Comparison of ENCODE assay signal across 10 mouse cellular contexts in the genomic region with DNA sequence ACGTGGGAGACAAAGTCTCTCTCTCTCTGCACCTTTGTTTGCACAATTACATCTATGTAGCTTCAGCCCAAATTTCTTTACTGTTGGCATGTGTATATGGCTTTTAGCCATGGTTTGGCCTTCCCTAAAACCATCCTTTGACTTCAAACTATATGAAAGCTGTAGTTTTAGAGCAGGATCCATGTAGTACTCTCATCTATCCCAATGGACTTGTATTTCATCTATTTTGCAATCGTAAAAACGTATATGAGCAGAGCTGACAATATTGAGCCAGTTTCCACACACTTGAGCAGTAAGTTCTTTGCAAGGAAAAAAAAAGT. TPM values are rescaled to one million over a fixed set of nuclear protein-coding genes. Genes with fewer than 3 reads are reported as not detected.
DNase-seq lines count a peak whose midpoint lies in the region; ATAC-seq and TF ChIP-seq lines count a peak whose summit lies in the region.
"Had no signal": no experiment of that assay in that cellular context is flagged by ENCODE, and none has a peak within 500 bp of the region (broad histone marks: within the 10 kb centered on the region; RNA-seq: fewer than 3 reads in every experiment).

No protein-coding gene starts in this region.

- H3K4me2 ChIP-seq in heart, embryonic 13.5 days = peak overlapping the region; percentile 84
- H3K4me2 ChIP-seq in forebrain, embryonic 16.5 days (ENCODE audit: low read length) = peak overlapping the region; percentile 82
- peak overlapping the region; percentile 75 for H3K4me2 ChIP-seq in liver, embryonic 16.5 days (ENCODE audit: low read depth, low read length)

- WGBS in heart, embryonic 13.5 days = 60% methylated on average over 3 of the region's 3 CpGs
- 58% methylated on average over 3 of the region's 3 CpGs for WGBS in forebrain, embryonic 16.5 days
- WGBS in liver, embryonic 16.5 days (ENCODE audit: insufficient replicate concordance) = 47% methylated on average over 3 of the region's 3 CpGs

- H3K27me3 ChIP-seq in heart, embryonic 13.5 days (replicated peaks) = no peaks in the 10 kb centered on the region
- H3K27me3 ChIP-seq in forebrain, embryonic 16.5 days (replicated peaks; ENCODE audit: control insufficient read depth, insufficient read depth, low read length) = no peaks in the 10 kb centered on the region
- H3K27me3 ChIP-seq in liver, embryonic 16.5 days (ENCODE audit: control insufficient read depth, insufficient read depth, low read depth, low read length) = no peaks in the 10 kb centered on the region

- H3K9me3 ChIP-seq in heart, embryonic 13.5 days = no peaks in the 10 kb centered on the region
- H3K9me3 ChIP-seq in ES-E14 (ENCODE audit: control insufficient read depth, insufficient read depth, low read depth, low read length) = no peaks in the 10 kb centered on the region
- peaks cover 4% of the 10 kb centered on the region for H3K9me3 ChIP-seq in forebrain, embryonic 16.5 days (ENCODE audit: control insufficient read depth, low read length)
- H3K9me3 ChIP-seq in liver, embryonic 16.5 days (replicated peaks; ENCODE audit: control insufficient read depth, low read length) = no peaks in the 10 kb centered on the region

- no peak overlapping the region for H3K27ac ChIP-seq in heart, embryonic 13.5 days (replicated peaks)
- no peak overlapping the region for H3K27ac ChIP-seq in ES-E14 (ENCODE audit: insufficient read depth, low read depth, low read length, poor library complexity, severe bottlenecking)
- H3K27ac ChIP-seq in forebrain, embryonic 16.5 days (ENCODE audit: low read length) = peak overlapping the region; percentile 66; the same call in 1 of the 2 replicates
- H3K27ac ChIP-seq in liver, embryonic 16.5 days (ENCODE audit: low read length) = no peak overlapping the region

- peak overlapping the region; percentile 87 for H3K9ac ChIP-seq in heart, embryonic 13.5 days
- peak overlapping the region; percentile 13; the same call in 1 of the 2 replicates for H3K9ac ChIP-seq in ES-E14 (ENCODE audit: insufficient read depth, low read depth, low read length, poor library complexity, severe bottlenecking)
- H3K9ac ChIP-seq in forebrain, embryonic 16.5 days (replicated peaks; ENCODE audit: low read depth, low read length) = peak overlapping the region; percentile 65
- no peak overlapping the region for H3K9ac ChIP-seq in liver, embryonic 16.5 days (ENCODE audit: low read depth, low read length)

- H3K4me3 ChIP-seq in heart, embryonic 13.5 days = peak overlapping the region; percentile 72
- peak overlapping the region; percentile 7 to 12 for H3K4me3 ChIP-seq in ES-E14 (ENCODE audit: insufficient read depth in 1 of 2, low read depth in 1 of 2, low read length in 2 of 2, poor library complexity in 1 of 2, severe bottlenecking in 1 of 2)
- peak overlapping the region; percentile 59 for H3K4me3 ChIP-seq in forebrain, embryonic 16.5 days (replicated peaks; ENCODE audit: low read length)
- H3K4me3 ChIP-seq in liver, embryonic 16.5 days (ENCODE audit: low read depth, low read length) = peak overlapping the region; percentile 55

- DNase-seq in heart, adult 9 months (ENCODE audit: low spot score in 2 of 2) = no peak
- DNase-seq in ES-E14 (ENCODE audit: low read depth, low spot score) = no peak
- no peak for DNase-seq in gastrocnemius, adult 18-20 months (ENCODE audit: low spot score)
- DNase-seq in adrenal gland, adult (ENCODE audit: inconsistent age in 2 of 2, low spot score in 1 of 2) = no peak
- DNase-seq in right cerebral cortex, adult 2 months (ENCODE audit: low spot score in 2 of 2) = no peak

- H3K36me3 ChIP-seq in heart, embryonic 13.5 days = peaks cover 26% of the 10 kb centered on the region
- H3K36me3 ChIP-seq in ES-E14 (ENCODE audit: control insufficient read depth, insufficient read depth, low read length, poor library complexity, severe bottlenecking) = no peaks in the 10 kb centered on the region
- peaks cover 20% of the 10 kb centered on the region for H3K36me3 ChIP-seq in forebrain, embryonic 16.5 days (ENCODE audit: control insufficient read depth, insufficient read depth)
- H3K36me3 ChIP-seq in liver, embryonic 16.5 days (ENCODE audit: control insufficient read depth, insufficient read depth) = no peaks in the 10 kb centered on the region

- peaks cover 13% of the 10 kb centered on the region; the same call in 1 of the 2 replicates for H3K4me1 ChIP-seq in heart, embryonic 13.5 days
- H3K4me1 ChIP-seq in ES-E14 (ENCODE audit: control insufficient read depth in 2 of 2, insufficient read depth in 2 of 2, low read length in 2 of 2, poor library complexity in 1 of 2) = peaks cover 0 to 3% of the 10 kb centered on the region in 2 experiments; a peak in 2 of 4 replicates
- peaks cover 10% of the 10 kb centered on the region for H3K4me1 ChIP-seq in forebrain, embryonic 16.5 days (replicated peaks; ENCODE audit: control insufficient read depth, insufficient read depth, low read length)
- 0 out of 2 replicates have a peak, but pooled peaks cover 3% of the 10 kb centered on the region for H3K4me1 ChIP-seq in liver, embryonic 16.5 days (ENCODE audit: control insufficient read depth, low read depth, low read length)

- in situ Hi-C loops in ES-E14 (cut with MboI; ENCODE audit: low sequenced_read_pairs in 2 of 2, unreplicated experiment in 2 of 2) = no loop called here

- ATAC-seq in heart, embryonic 13.5 days (ENCODE audit: extremely low read depth, insufficient number of reproducible peaks, low FRiP score, low TSS enrichment) = no peak
- ATAC-seq in forebrain, embryonic 16.5 days = no peak
- no peak for ATAC-seq in liver, embryonic 16.5 days (ENCODE audit: low read depth)

TF ChIP-seq in ES-E14, 5 proteins besides CTCF, POLR2A, EP300 and RAD21:
- no peak for TF ChIP-seq MAFK (IDR thresholded peaks at IDR 0.05; ENCODE audit: insufficient read depth, low read depth, low read length)
- no peak for TF ChIP-seq CHD2 (IDR thresholded peaks at IDR 0.05; ENCODE audit: low read depth, low read length)
- TF ChIP-seq ZC3H11A (IDR thresholded peaks at IDR 0.05; ENCODE audit: borderline replicate concordance, low read depth, low read length) = no peak
- TF ChIP-seq HCFC1 (IDR thresholded peaks at IDR 0.05; ENCODE audit: borderline replicate concordance, insufficient read depth, low read length) = no peak
- TF ChIP-seq ZNF384 (IDR thresholded peaks at IDR 0.05; ENCODE audit: low read depth, low read length) = no peak

RNA-seq across cellular contexts. Expression of a gene that starts 0.3 kb away (rescaled TPM):
- polyA plus RNA-seq in heart, embryonic 13.5 days (2015; fragmentation: Nextera tagmentation; extraction: Ambion mirVana) = 9.9 and 10.2 TPM in 2 replicates
- total RNA-seq in ES-E14 (2012; rRNA removed) = 6.3 and 9.1 TPM in 2 replicates
- polyA plus RNA-seq in forebrain, embryonic 16.5 days (2015; fragmentation: Nextera tagmentation; extraction: Ambion mirVana) = 38.8 and 39.6 TPM in 2 replicates
- polyA plus RNA-seq in liver, embryonic 16.5 days (2015; fragmentation: Nextera tagmentation; extraction: Ambion mirVana) = 0.66 and 1.0 TPM in 2 replicates
- 1 to 10 TPM; 1.1 to 1.4 TPM for total RNA-seq in gastrocnemius, adult 18-20 months (2021)

RNA-seq across cellular contexts. Expression of a gene that starts 30.5 kb away (rescaled TPM):
- 5.7 and 5.8 TPM in 2 replicates for polyA plus RNA-seq in heart, embryonic 13.5 days (2015; fragmentation: Nextera tagmentation; extraction: Ambion mirVana)
- total RNA-seq in ES-E14 (2012; rRNA removed) = 3.5 and 4.1 TPM in 2 replicates
- polyA plus RNA-seq in forebrain, embryonic 16.5 days (2015; fragmentation: Nextera tagmentation; extraction: Ambion mirVana) = 4.8 and 5.8 TPM in 2 replicates
- polyA plus RNA-seq in liver, embryonic 16.5 days (2015; fragmentation: Nextera tagmentation; extraction: Ambion mirVana) = 0.77 and 0.83 TPM in 2 replicates
- total RNA-seq in gastrocnemius, adult 18-20 months (2021) = 10 to 100 TPM; 27.1 to 30.2 TPM

RNA-seq across cellular contexts. Expression of a gene that starts 36.7 kb away (rescaled TPM):
- not detected in 2 replicates for polyA plus RNA-seq in heart, embryonic 13.5 days (2015; fragmentation: Nextera tagmentation; extraction: Ambion mirVana)
- not detected in 2 replicates for total RNA-seq in ES-E14 (2012; rRNA removed)
- polyA plus RNA-seq in forebrain, embryonic 16.5 days (2015; fragmentation: Nextera tagmentation; extraction: Ambion mirVana) = not detected in 2 replicates
- not detected in 2 replicates for polyA plus RNA-seq in liver, embryonic 16.5 days (2015; fragmentation: Nextera tagmentation; extraction: Ambion mirVana)
- total RNA-seq in gastrocnemius, adult 18-20 months (2021) = not detected
- total RNA-seq: layer of hippocampus, postnatal 36 days had no signal
- polyA plus RNA-seq: CD4-positive, CD25-positive, alpha-beta regulatory T cell, adult 4 months had no signal

RNA-seq across cellular contexts. Expression of a gene that starts 57.3 kb away (rescaled TPM):
- 0.13 TPM in 1 of 2 replicates, not detected in the other for polyA plus RNA-seq in heart, embryonic 13.5 days (2015; fragmentation: Nextera tagmentation; extraction: Ambion mirVana)
- 0.85 and 1.2 TPM in 2 replicates for total RNA-seq in ES-E14 (2012; rRNA removed)
- 0.21 and 0.25 TPM in 2 replicates for polyA plus RNA-seq in forebrain, embryonic 16.5 days (2015; fragmentation: Nextera tagmentation; extraction: Ambion mirVana)
- 0.09 and 0.18 TPM in 2 replicates for polyA plus RNA-seq in liver, embryonic 16.5 days (2015; fragmentation: Nextera tagmentation; extraction: Ambion mirVana)
- under 1 TPM; 0.07 to 0.19 TPM for total RNA-seq in gastrocnemius, adult 18-20 months (2021)

RNA-seq across cellular contexts. Expression of a gene that starts 57.9 kb away (rescaled TPM):
- polyA plus RNA-seq in heart, embryonic 13.5 days (2015; fragmentation: Nextera tagmentation; extraction: Ambion mirVana) = 3.6 and 3.8 TPM in 2 replicates
- 2.2 and 3.6 TPM in 2 replicates for total RNA-seq in ES-E14 (2012; rRNA removed)
- 27.1 and 29.0 TPM in 2 replicates for polyA plus RNA-seq in forebrain, embryonic 16.5 days (2015; fragmentation: Nextera tagmentation; extraction: Ambion mirVana)
- 0.60 and 0.68 TPM in 2 replicates for polyA plus RNA-seq in liver, embryonic 16.5 days (2015; fragmentation: Nextera tagmentation; extraction: Ambion mirVana)
- total RNA-seq in gastrocnemius, adult 18-20 months (2021) = 1 to 10 TPM in 1 of 2 experiments, under 1 TPM in 1; 0.96 to 1.3 TPM

Comparison
In these comparisons a context has a peak if more than half of its experiments do, and no peak if none do; other contexts are left out.
1. H3K4me3 ChIP-seq: peak in every context shown above with its lines; median percentile 72 in heart, embryonic 13.5 days; 59 in forebrain, embryonic 16.5 days; 55 in liver, embryonic 16.5 days; 10 in ES-E14.